ENCODE assay signal across 27 mouse cellular contexts in genomic region chr5:73797980-73798379, GRCm38 (mm10).
"Had no signal": no experiment of that assay in that cellular context is flagged by ENCODE, and none has a peak within 500 bp of the region (broad histone marks: within the 10 kb centered on the region; RNA-seq: fewer than 3 reads in every experiment).

No protein-coding gene starts in this region.

- H3K4me3 ChIP-seq: embryonic facial prominence, embryonic 10.5 days; embryonic facial prominence, embryonic 12.5 days; embryonic facial prominence, embryonic 13.5 days; embryonic facial prominence, embryonic 15.5 days; erythroblast, embryonic 14.5 days; forebrain, embryonic 12.5 days; forebrain, embryonic 13.5 days; forebrain, embryonic 15.5 days; gastrocnemius, adult 2 months; heart, adult 2 months had no signal

- ATAC-seq: forebrain, embryonic 13.5 days; forebrain, embryonic 14.5 days; forebrain, embryonic 15.5 days; forebrain, embryonic 16.5 days; forebrain, postnatal 0 days had no signal

- H3K27me3 ChIP-seq: embryonic facial prominence, embryonic 12.5 days; embryonic facial prominence, embryonic 13.5 days; embryonic facial prominence, embryonic 15.5 days; forebrain, embryonic 12.5 days; forebrain, embryonic 13.5 days; forebrain, embryonic 15.5 days had no signal

- H3K36me3 ChIP-seq: embryonic facial prominence, embryonic 10.5 days; embryonic facial prominence, embryonic 12.5 days; embryonic facial prominence, embryonic 13.5 days; embryonic facial prominence, embryonic 15.5 days; forebrain, embryonic 12.5 days; forebrain, embryonic 15.5 days had no signal

- H3K9ac ChIP-seq: embryonic facial prominence, embryonic 12.5 days; embryonic facial prominence, embryonic 13.5 days; embryonic facial prominence, embryonic 15.5 days; forebrain, embryonic 12.5 days; forebrain, embryonic 13.5 days; forebrain, embryonic 15.5 days; forebrain, postnatal 0 days had no signal

- H3K4me1 ChIP-seq: forebrain, embryonic 12.5 days; forebrain, embryonic 13.5 days; forebrain, embryonic 15.5 days had no signal

- H3K4me2 ChIP-seq: embryonic facial prominence, embryonic 12.5 days; embryonic facial prominence, embryonic 13.5 days; embryonic facial prominence, embryonic 15.5 days; forebrain, embryonic 12.5 days; forebrain, embryonic 13.5 days; forebrain, embryonic 15.5 days had no signal

- H3K27ac ChIP-seq: embryonic facial prominence, embryonic 10.5 days; embryonic facial prominence, embryonic 12.5 days; embryonic facial prominence, embryonic 13.5 days; embryonic facial prominence, embryonic 15.5 days; forebrain, embryonic 12.5 days; forebrain, embryonic 13.5 days; forebrain, embryonic 15.5 days; gastrocnemius, adult 2 months; heart, adult 2 months had no signal

- H3K9me3 ChIP-seq: embryonic facial prominence, embryonic 10.5 days; embryonic facial prominence, embryonic 12.5 days; embryonic facial prominence, embryonic 13.5 days; embryonic facial prominence, embryonic 15.5 days; forebrain, embryonic 12.5 days; forebrain, embryonic 13.5 days; forebrain, embryonic 15.5 days had no signal

- DNase-seq: cerebellum, adult 18-20 months; cerebellum, adult 2 months; cerebellum, adult 8-10 months; cerebellum, adult 9-10 months; cerebellum, adult 9-11 months; cerebellum, postnatal 14 days; cerebellum, postnatal 25 days; cerebellum, postnatal 36 days; embryo, embryonic 11 days; forebrain, postnatal 0 days; gastrocnemius, adult 2 months; gastrocnemius, postnatal 10 days; gastrocnemius, postnatal 14 days; gastrocnemius, postnatal 25 days; gastrocnemius, postnatal 36 days; heart, adult 18-20 months; heart, adult 2 months had no signal
